9 mouse cellular contexts compared by ENCODE assay signal in genomic region chr17:37050876-37051275, GRCm38 (mm10). TPM values are rescaled to one million over a fixed set of nuclear protein-coding genes. Genes with fewer than 3 reads are reported as not detected.
DNase-seq lines count a peak whose midpoint lies in the region; ATAC-seq and TF ChIP-seq lines count a peak whose summit lies in the region.
"Had no signal": no experiment of that assay in that cellular context is flagged by ENCODE, and none has a peak within 500 bp of the region (broad histone marks: within the 10 kb centered on the region; RNA-seq: fewer than 3 reads in every experiment).

No protein-coding gene starts in this region.

- peak overlapping the region; percentile 89 for H3K4me3 ChIP-seq in layer of hippocampus, adult 2 months
- H3K4me3 ChIP-seq in forebrain, embryonic 16.5 days (replicated peaks; ENCODE audit: low read length), result peak overlapping the region; percentile 80
- H3K4me3 ChIP-seq in liver, embryonic 14.5 days (ENCODE audit: insufficient read depth in 1 of 2, low read depth in 2 of 2, low read length in 2 of 2), result peak overlapping the region in 1 of 2 experiments; percentile 40; a peak in 2 of 4 replicates

- H3K9me3 ChIP-seq in forebrain, embryonic 16.5 days (ENCODE audit: control insufficient read depth, low read length), result no peaks in the 10 kb centered on the region
- H3K9me3 ChIP-seq in liver, embryonic 14.5 days (ENCODE audit: control insufficient read depth, low read length), result no peaks in the 10 kb centered on the region

- peak overlapping the region; percentile 71 for H3K4me2 ChIP-seq in forebrain, embryonic 16.5 days (ENCODE audit: low read length)
- peak overlapping the region; percentile 48 for H3K4me2 ChIP-seq in liver, embryonic 14.5 days (ENCODE audit: low read depth)

- peaks cover 53% of the 10 kb centered on the region for H3K4me1 ChIP-seq in forebrain, embryonic 16.5 days (replicated peaks; ENCODE audit: control insufficient read depth, insufficient read depth, low read length)
- 0 out of 4 replicates have a peak, but pooled peaks cover 0 to 2% of the 10 kb centered on the region in 2 experiments for H3K4me1 ChIP-seq in liver, embryonic 14.5 days (replicated peaks; ENCODE audit: control insufficient read depth in 2 of 2, insufficient read depth in 2 of 2, low read length in 1 of 2)

- no peak for TF ChIP-seq EP300 in liver, embryonic 14.5 days (IDR thresholded peaks at IDR 0.05; ENCODE audit: low read depth)

- peak; percentile 36 for ATAC-seq in forebrain, embryonic 16.5 days
- no peak for ATAC-seq in liver, embryonic 14.5 days (ENCODE audit: insufficient read depth)
- ATAC-seq in megakaryocyte progenitor cell, adult 5-6 weeks (replicated peaks; ENCODE audit: poor library complexity), result no peak

- 1% methylated on average over 24 of the region's 27 CpGs for WGBS in forebrain, embryonic 16.5 days
- WGBS in liver, embryonic 14.5 days (ENCODE audit: insufficient replicate concordance), result 5% methylated on average over 25 of the region's 27 CpGs

- peaks cover 5% of the 10 kb centered on the region; the same call in 1 of the 2 replicates for H3K36me3 ChIP-seq in forebrain, embryonic 16.5 days (ENCODE audit: control insufficient read depth, insufficient read depth)
- no peaks in the 10 kb centered on the region for H3K36me3 ChIP-seq in liver, embryonic 14.5 days (replicated peaks; ENCODE audit: control insufficient read depth, insufficient read depth, low read depth)

- H3K27me3 ChIP-seq in forebrain, embryonic 16.5 days (replicated peaks; ENCODE audit: control insufficient read depth, insufficient read depth, low read length), result no peaks in the 10 kb centered on the region
- H3K27me3 ChIP-seq in liver, embryonic 14.5 days (ENCODE audit: control insufficient read depth, insufficient read depth, low read length), result peaks cover 54% of the 10 kb centered on the region

- DNase-seq in layer of hippocampus, adult 2 months (ENCODE audit: low spot score in 2 of 2), result peak in 1 of 2 experiments; percentile 40
- DNase-seq in layer of hippocampus, adult 9-10 months (ENCODE audit: low spot score), result no peak
- DNase-seq in embryo, embryonic 9.5 days (ENCODE audit: extremely low spot score), result peak; percentile 46
- no peak for DNase-seq in liver, embryonic 14.5 days (ENCODE audit: low read depth in 3 of 3, low spot score in 3 of 3)
- no peak for DNase-seq in yolk sac, embryonic 10.5 days (ENCODE audit: low spot score)
- no peak for DNase-seq in gastrocnemius, postnatal 4 days (ENCODE audit: low spot score in 2 of 2)

- H3K27ac ChIP-seq in layer of hippocampus, adult 2 months, result peak overlapping the region; percentile 96
- peak overlapping the region; percentile 51 for H3K27ac ChIP-seq in forebrain, embryonic 16.5 days (ENCODE audit: low read length)
- no peak overlapping the region for H3K27ac ChIP-seq in liver, embryonic 14.5 days

- no peak for TF ChIP-seq CTCF in layer of hippocampus, adult 2 months (conservative IDR thresholded peaks at IDR 0.05)
- TF ChIP-seq CTCF in liver, embryonic 14.5 days (IDR thresholded peaks at IDR 0.05; ENCODE audit: low read depth), result no peak

- H3K9ac ChIP-seq in forebrain, embryonic 16.5 days (replicated peaks; ENCODE audit: low read depth, low read length), result peak overlapping the region; percentile 91
- no peak overlapping the region for H3K9ac ChIP-seq in liver, embryonic 14.5 days (replicated peaks)

RNA-seq across cellular contexts. Expression of gene Gabbr1, which starts 5.1 kb away (rescaled TPM):
- 100 to 1,000 TPM; 682 to 738 TPM for total RNA-seq in layer of hippocampus, adult 2 months (2021)
- 46.0 and 58.6 TPM in 2 replicates for polyA plus RNA-seq in forebrain, embryonic 16.5 days (2015; fragmentation: Nextera tagmentation; extraction: Ambion mirVana)
- 2.2 and 2.7 TPM in 2 replicates for polyA plus RNA-seq in liver, embryonic 14.5 days (2012; rRNA removed)
- 0.24 and 0.30 TPM in 2 replicates for polyA plus RNA-seq in liver, embryonic 14.5 days (2014; fragmentation: Nextera tagmentation; extraction: Ambion mirVana)
- total RNA-seq in megakaryocyte progenitor cell, adult 5-6 weeks (2015), result 2.6 and 4.3 TPM in 2 replicates
- total RNA-seq in megakaryocyte progenitor cell, adult 5-6 weeks (2017), result 0.25 and 0.91 TPM in 2 replicates
- total RNA-seq in gastrocnemius, postnatal 4 days (2021), result 10 to 100 TPM; 24.2 to 25.4 TPM

RNA-seq across cellular contexts. Expression of gene Mog, which starts 27.7 kb away (rescaled TPM):
- total RNA-seq in layer of hippocampus, adult 2 months (2021), result 10 to 100 TPM; 42.6 to 45.6 TPM
- 1.9 and 2.9 TPM in 2 replicates for polyA plus RNA-seq in forebrain, embryonic 16.5 days (2015; fragmentation: Nextera tagmentation; extraction: Ambion mirVana)
- polyA plus RNA-seq in liver, embryonic 14.5 days (2012; rRNA removed), result not detected in 2 replicates
- not detected in 2 replicates for polyA plus RNA-seq in liver, embryonic 14.5 days (2014; fragmentation: Nextera tagmentation; extraction: Ambion mirVana)
- not detected in 2 replicates for total RNA-seq in megakaryocyte progenitor cell, adult 5-6 weeks (2015)
- not detected in 2 replicates for total RNA-seq in megakaryocyte progenitor cell, adult 5-6 weeks (2017)
- total RNA-seq in gastrocnemius, postnatal 4 days (2021), result not detected

RNA-seq across cellular contexts. Expression of gene Olfr90, which starts 37.4 kb away (rescaled TPM):
- total RNA-seq in layer of hippocampus, adult 2 months (2021), result not detected
- polyA plus RNA-seq in forebrain, embryonic 16.5 days (2015; fragmentation: Nextera tagmentation; extraction: Ambion mirVana), result not detected in 2 replicates
- not detected in 2 replicates for polyA plus RNA-seq in liver, embryonic 14.5 days (2012; rRNA removed)
- polyA plus RNA-seq in liver, embryonic 14.5 days (2014; fragmentation: Nextera tagmentation; extraction: Ambion mirVana), result not detected in 2 replicates
- total RNA-seq in megakaryocyte progenitor cell, adult 5-6 weeks (2015), result not detected in 2 replicates
- not detected in 2 replicates for total RNA-seq in megakaryocyte progenitor cell, adult 5-6 weeks (2017)
- total RNA-seq in gastrocnemius, postnatal 4 days (2021), result not detected
- total RNA-seq: left cerebral cortex, adult 8-10 months had no signal

RNA-seq across cellular contexts. Expression of gene Olfr91, which starts 47.2 kb away (rescaled TPM):
- total RNA-seq in layer of hippocampus, adult 2 months (2021), result not detected
- not detected in 2 replicates for polyA plus RNA-seq in forebrain, embryonic 16.5 days (2015; fragmentation: Nextera tagmentation; extraction: Ambion mirVana)
- polyA plus RNA-seq in liver, embryonic 14.5 days (2012; rRNA removed), result not detected in 2 replicates
- not detected in 2 replicates for polyA plus RNA-seq in liver, embryonic 14.5 days (2014; fragmentation: Nextera tagmentation; extraction: Ambion mirVana)
- not detected in 2 replicates for total RNA-seq in megakaryocyte progenitor cell, adult 5-6 weeks (2015)
- not detected in 2 replicates for total RNA-seq in megakaryocyte progenitor cell, adult 5-6 weeks (2017)
- total RNA-seq in gastrocnemius, postnatal 4 days (2021), result not detected
- total RNA-seq: left cerebral cortex, adult 8-10 months had no signal

RNA-seq across cellular contexts. Expression of gene Zfp57, which starts 49.9 kb away (rescaled TPM):
- 10 to 100 TPM; 15.0 to 15.8 TPM for total RNA-seq in layer of hippocampus, adult 2 months (2021)
- polyA plus RNA-seq in forebrain, embryonic 16.5 days (2015; fragmentation: Nextera tagmentation; extraction: Ambion mirVana), result 351 and 383 TPM in 2 replicates
- 3.3 and 3.5 TPM in 2 replicates for polyA plus RNA-seq in liver, embryonic 14.5 days (2012; rRNA removed)
- 2.2 and 2.5 TPM in 2 replicates for polyA plus RNA-seq in liver, embryonic 14.5 days (2014; fragmentation: Nextera tagmentation; extraction: Ambion mirVana)
- 0.22 TPM in 1 of 2 replicates, not detected in the other for total RNA-seq in megakaryocyte progenitor cell, adult 5-6 weeks (2015)
- 0.25 TPM in 1 of 2 replicates, not detected in the other for total RNA-seq in megakaryocyte progenitor cell, adult 5-6 weeks (2017)
- 10 to 100 TPM in 1 of 2 experiments, 1 to 10 TPM in 1; 8.7 to 10.1 TPM for total RNA-seq in gastrocnemius, postnatal 4 days (2021)

Comparison
In these comparisons a context has a peak if more than half of its experiments do, and no peak if none do; other contexts are left out.
1. RNA of gene Gabbr1, which starts 5.1 kb away (total RNA-seq): 682 to 738 TPM in layer of hippocampus, adult 2 months; 24.2 to 25.4 TPM in gastrocnemius, postnatal 4 days and 0.25 to 4.3 TPM in megakaryocyte progenitor cell, adult 5-6 weeks; every median in the first group is over 10 times any median in the second.
2. RNA of gene Mog, which starts 27.7 kb away (total RNA-seq): 42.6 to 45.6 TPM in layer of hippocampus, adult 2 months; not detected in megakaryocyte progenitor cell, adult 5-6 weeks and not detected in gastrocnemius, postnatal 4 days; every median in the first group is over 10 times any median in the second.